Mouse (Mus musculus) intestine, postnatal 0 days (tissue): ENCODE results near the gene Dscaml1. TPM values are rescaled to one million over a fixed set of nuclear protein-coding genes. Genes with fewer than 3 reads are reported as not detected.
A peak's percentile ranks its signal among the peaks of the same experiment; 100 is the strongest.

ENCODE experiments used
- ATAC-seq: fragments of 200-750 bp; cut with Nextera tagmentation; 2 replicates; pipeline ENCODE4 v1.8.0; 2017; ENCODE audit warnings: mild to moderate bottlenecking, moderate TSS enrichment, moderate library complexity
- H3K27ac ChIP-seq: fragments of 300-500 bp; sonication (generic); 2 replicates; pipeline ENCODE4 v1.5.1; 2014; ENCODE audit warnings: mild to moderate bottlenecking, low read depth, low read length, moderate library complexity
- H3K27me3 ChIP-seq: fragments of 300-500 bp; sonication (generic); replicated peaks from 2 replicates; pipeline ENCODE4 v1.6.1; 2014; ENCODE audit warnings: low read length, mixed read lengths; ENCODE audit not compliant: control insufficient read depth, insufficient read depth
- H3K36me3 ChIP-seq: fragments of 300-500 bp; sonication (generic); 2 replicates; pipeline ENCODE4 v1.6.1; 2014; ENCODE audit warnings: mild to moderate bottlenecking, moderate library complexity; ENCODE audit not compliant: control insufficient read depth, insufficient read depth
- H3K4me1 ChIP-seq: fragments of 300-500 bp; sonication (generic); replicated peaks from 2 replicates; pipeline ENCODE4 v1.6.1; 2014; ENCODE audit warnings: antibody characterized with exemption, low read length, mixed read lengths; ENCODE audit not compliant: control insufficient read depth, insufficient read depth
- H3K4me2 ChIP-seq: fragments of 300-500 bp; sonication (generic); replicated peaks from 2 replicates; pipeline ENCODE4 v1.6.1; 2014; ENCODE audit warnings: low read depth, mild to moderate bottlenecking, moderate library complexity
- H3K4me3 ChIP-seq: fragments of 300-500 bp; sonication (generic); 2 replicates; pipeline ENCODE4 v1.5.1; 2014; ENCODE audit warnings: low read depth, low read length
- H3K9ac ChIP-seq: fragments of 300-500 bp; sonication (generic); 2 replicates; pipeline ENCODE4 v1.6.1; 2014; ENCODE audit warnings: mild to moderate bottlenecking, low read depth, low read length
- H3K9me3 ChIP-seq: fragments of 300-500 bp; sonication (generic); 2 replicates; pipeline ENCODE4 v1.6.1; 2016; ENCODE audit warnings: mixed run types; ENCODE audit not compliant: control insufficient read depth
- CTCF ChIP-seq: sonication (generic); IDR thresholded peaks from 2 replicates; pipeline ENCODE4 v1.5.1; 2016; ENCODE audit warnings: low read depth, mild to moderate bottlenecking, control low read depth, antibody characterized with exemption, moderate library complexity
- WGBS: fragments of 180-500 bp; shearing (Covaris S2); extraction: QIAGEN DNeasy Blood & Tissue Kit; methylation state at CpG from one replicate; pipeline ENCODE4 v1.1.7; 2014; 5-methylcytosine and 5-hydroxymethylcytosine counted together
- polyA plus RNA-seq: library from polyadenylated mRNA; unstranded; fragments of >200 nt; fragmentation: Nextera tagmentation; extraction: Ambion mirVana; gene quantifications from 2 replicates; pipeline ENCODE4 v1.2.1, GENCODE M21; 2015

Gene Dscaml1
- polyA plus RNA-seq, 1 experiment from 2014 or later: 0.09 TPM

GRCm38 (mm10) chr9:45422761-45423298 is 3.6 kb upstream of the Dscaml1 start:
- H3K9me3 ChIP-seq: no peaks in the 10 kb centered on the region
- no peaks in the 10 kb centered on the region for H3K36me3 ChIP-seq
- no peak overlapping the region for H3K4me3 ChIP-seq
- no peak overlapping the region for H3K9ac ChIP-seq
- no peak for TF ChIP-seq CTCF
- no peaks in the 10 kb centered on the region for H3K4me1 ChIP-seq
- 0 out of 2 replicates have a peak, but pooled peaks cover 5% of the 10 kb centered on the region for H3K27me3 ChIP-seq
- no peak overlapping the region for H3K4me2 ChIP-seq
- no peak for ATAC-seq
- WGBS: 80% methylated on average over 7 of the region's 7 CpGs
- no peak overlapping the region for H3K27ac ChIP-seq

DNA sequence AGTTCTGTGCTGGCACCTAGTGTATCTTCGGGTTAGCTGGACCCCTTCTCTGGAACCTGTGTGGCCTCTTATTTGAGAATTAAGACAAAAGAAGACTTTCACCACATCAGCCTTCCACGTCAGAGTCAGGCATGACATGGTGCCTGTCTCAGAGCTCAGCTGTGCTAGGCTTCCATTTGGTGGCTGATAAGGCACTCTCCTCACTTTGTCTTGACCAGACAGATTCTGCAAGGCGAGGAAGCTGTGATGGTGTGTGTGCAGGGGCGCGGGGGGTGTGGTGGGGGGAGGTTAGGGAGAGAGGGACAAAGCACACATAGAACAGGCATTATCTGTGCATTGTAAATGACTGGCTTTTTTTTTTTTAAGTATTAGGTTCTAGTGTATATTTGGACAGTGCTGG is 3.0 kb downstream of the Dscaml1 start:
- no peak overlapping the region for H3K9ac ChIP-seq

GRCm38 (mm10) chr9:45429951-45430697 is 3.7 kb downstream of the Dscaml1 start:
- Histone ChIP-seq H3K4me3 (peak overlapping the region; percentile 27), H3K27ac (no peak overlapping the region), H3K9me3 (no peaks in the 10 kb centered on the region), H3K4me2 (peak overlapping the region; percentile 54), H3K9ac (peak overlapping the region; percentile 7; the same call in 1 of the 2 replicates), H3K36me3 (no peaks in the 10 kb centered on the region), H3K27me3 (peaks cover 48% of the 10 kb centered on the region), H3K4me1 (no peaks in the 10 kb centered on the region)
- WGBS: 3% methylated on average over 52 of the region's 54 CpGs
- ATAC-seq: no peak
- TF ChIP-seq CTCF: no peak

More for the DNA sequence above, 3.0 kb downstream of the Dscaml1 start:
- TF ChIP-seq CTCF: no peak
- H3K4me1 ChIP-seq: no peaks in the 10 kb centered on the region
- H3K4me3 ChIP-seq: no peak overlapping the region
- no peaks in the 10 kb centered on the region for H3K36me3 ChIP-seq
- no peak overlapping the region for H3K27ac ChIP-seq
- no peak overlapping the region for H3K4me2 ChIP-seq
- 41% methylated on average over 5 of the region's 5 CpGs for WGBS
- ATAC-seq: no peak
- H3K9me3 ChIP-seq: no peaks in the 10 kb centered on the region
- peaks cover 48% of the 10 kb centered on the region for H3K27me3 ChIP-seq

- Histone ChIP-seq H3K9me3 (no peaks in the 10 kb centered on the region), H3K9ac (no peak overlapping the region), H3K27ac (no peak overlapping the region), H3K27me3 (peaks cover 48% of the 10 kb centered on the region), H3K4me1 (no peaks in the 10 kb centered on the region), H3K4me2 (peak overlapping the region; percentile 54), H3K36me3 (no peaks in the 10 kb centered on the region), H3K4me3 (peak overlapping the region; percentile 27)
- WGBS: 3% methylated on average over 17 of the region's 17 CpGs
- no peak for ATAC-seq
- TF ChIP-seq CTCF: no peak
Observed at GRCm38 (mm10) chr9:45430698-45430959, 4.2 kb downstream of the Dscaml1 start.

- Histone ChIP-seq H3K4me3 (peak overlapping the region; percentile 27), H3K36me3 (no peaks in the 10 kb centered on the region), H3K4me2 (peak overlapping the region; percentile 54), H3K9ac (no peak overlapping the region), H3K4me1 (no peaks in the 10 kb centered on the region), H3K27ac (no peak overlapping the region), H3K9me3 (no peaks in the 10 kb centered on the region), H3K27me3 (peaks cover 48% of the 10 kb centered on the region)
- 3% methylated on average over 26 of the region's 26 CpGs for WGBS
- no peak for TF ChIP-seq CTCF
- ATAC-seq: no peak
Observed at GRCm38 (mm10) chr9:45431150-45431549, 4.7 kb downstream of the Dscaml1 start.

DNA sequence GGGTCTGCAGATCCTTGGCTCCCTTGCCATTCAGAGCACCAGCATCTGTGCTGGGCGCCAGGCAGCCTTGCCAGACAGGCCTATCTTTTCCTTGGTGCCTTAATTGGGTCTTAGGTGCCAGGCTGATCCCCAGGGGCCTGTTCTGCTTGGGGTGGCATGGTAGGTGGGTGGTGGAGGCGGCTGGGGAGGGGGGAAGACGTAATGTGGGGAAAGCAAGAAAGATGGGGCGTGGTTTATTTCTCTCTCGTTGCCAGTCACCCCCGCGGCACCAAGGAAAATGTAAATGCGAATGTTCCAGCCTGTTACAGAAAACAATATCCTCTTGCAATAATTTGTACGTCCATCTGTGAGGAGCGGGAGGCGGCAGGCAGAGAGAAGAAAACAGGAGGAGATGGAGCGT is 6.2 kb downstream of the Dscaml1 start:
- no peak for TF ChIP-seq CTCF

More for the DNA sequence above, 6.2 kb downstream of the Dscaml1 start:
- H3K4me1 ChIP-seq: no peaks in the 10 kb centered on the region
- no peak overlapping the region for H3K9ac ChIP-seq
- no peak overlapping the region for H3K4me3 ChIP-seq
- H3K36me3 ChIP-seq: no peaks in the 10 kb centered on the region
- peaks cover 44% of the 10 kb centered on the region for H3K27me3 ChIP-seq
- no peak overlapping the region for H3K4me2 ChIP-seq
- WGBS: 79% methylated on average over 12 of the region's 12 CpGs
- H3K9me3 ChIP-seq: no peaks in the 10 kb centered on the region
- ATAC-seq: no peak
- no peak overlapping the region for H3K27ac ChIP-seq
